Mouse (Mus musculus) T-cell, adult 2 months (primary cell): ENCODE results near the gene Lbr.
"Not testable (repeated sequence)": the region's sequence is repeated elsewhere in the genome, so short reads cannot be mapped to it uniquely, and the experiment has no call there.

Experiments used
- DNase-seq: peaks from one replicate; pipeline ENCODE4 v3.0.0; 2022; ENCODE audit warnings: low spot score

The Lbr gene

DNA sequence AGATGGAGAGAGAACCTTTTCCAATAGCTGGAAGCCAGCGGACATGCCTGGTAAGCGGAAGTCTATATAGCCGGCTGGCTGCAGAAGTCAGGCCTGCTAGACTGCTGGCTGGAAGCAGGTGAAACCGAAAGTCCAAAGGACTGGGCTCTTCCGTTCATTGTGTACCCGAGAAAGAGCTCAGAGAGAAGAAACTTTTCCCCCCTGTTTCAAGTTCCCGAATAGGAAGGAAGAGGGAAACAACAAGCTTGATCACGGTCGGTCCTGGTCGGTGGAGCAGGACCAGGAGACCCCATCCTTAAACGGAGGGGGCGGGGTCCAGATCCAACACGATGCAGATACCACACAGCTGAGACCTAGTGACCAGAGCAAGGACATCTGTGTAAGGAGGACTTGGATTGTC lies 9.6 kb upstream of the Lbr start:
- DNase-seq = no peak

DNA sequence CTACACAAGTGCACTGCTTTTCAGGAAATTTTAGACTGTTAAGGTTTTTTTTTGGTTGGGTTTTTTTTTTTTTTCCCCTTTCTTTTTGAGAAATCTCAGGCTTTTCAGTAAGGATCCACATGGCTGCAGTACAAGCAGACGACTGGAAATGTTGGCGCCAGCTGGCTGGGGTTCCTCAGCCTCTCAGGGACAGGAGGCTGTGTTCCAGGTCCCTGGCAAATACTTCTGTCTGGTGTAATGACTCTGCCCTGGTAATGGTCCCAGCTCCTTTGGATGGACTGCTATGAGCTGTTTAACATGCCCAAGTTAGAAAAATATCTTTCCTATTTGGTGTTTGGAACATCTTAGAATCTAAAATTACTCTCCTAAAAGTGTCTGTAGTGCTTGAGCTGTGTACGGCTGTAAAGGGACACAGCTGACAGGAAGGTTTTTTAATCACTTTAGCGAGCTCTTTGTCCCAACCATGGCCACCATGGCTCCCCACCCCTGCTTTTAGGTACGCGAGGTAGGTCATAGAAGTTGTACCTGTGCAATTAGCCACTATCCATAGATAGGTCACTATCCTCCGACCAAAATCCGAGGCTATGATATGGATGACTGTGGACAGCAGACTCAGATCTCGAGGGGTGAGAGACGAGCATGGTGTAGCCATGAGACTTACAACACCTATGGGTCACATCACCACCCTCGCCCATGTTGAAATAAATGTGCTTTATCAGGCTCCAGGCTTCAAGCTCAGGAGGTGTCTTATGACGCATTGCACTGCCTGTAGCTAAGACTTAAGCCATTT lies 8.9 kb upstream of the Lbr start:
- DNase-seq = no peak

DNA sequence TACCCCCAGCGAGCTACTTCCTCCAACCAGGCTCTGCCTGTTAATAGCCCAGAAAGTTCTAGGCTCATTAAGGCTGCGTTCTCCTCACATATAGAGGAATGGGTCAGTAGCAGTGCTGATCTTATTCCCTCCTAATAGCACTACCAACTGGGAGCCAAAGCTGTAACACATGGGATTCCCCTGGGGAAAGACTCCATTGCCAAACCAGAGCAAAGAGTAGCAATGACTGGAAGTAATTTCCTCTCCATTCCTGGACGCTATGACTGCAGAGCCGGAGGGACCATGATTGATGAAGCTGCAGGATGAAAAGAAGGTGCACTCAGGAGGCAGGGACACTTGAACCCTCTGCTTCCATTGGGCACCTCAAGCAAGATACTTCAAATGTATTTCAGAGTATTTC lies 7.6 kb upstream of the Lbr start:
- DNase-seq = no peak

DNA sequence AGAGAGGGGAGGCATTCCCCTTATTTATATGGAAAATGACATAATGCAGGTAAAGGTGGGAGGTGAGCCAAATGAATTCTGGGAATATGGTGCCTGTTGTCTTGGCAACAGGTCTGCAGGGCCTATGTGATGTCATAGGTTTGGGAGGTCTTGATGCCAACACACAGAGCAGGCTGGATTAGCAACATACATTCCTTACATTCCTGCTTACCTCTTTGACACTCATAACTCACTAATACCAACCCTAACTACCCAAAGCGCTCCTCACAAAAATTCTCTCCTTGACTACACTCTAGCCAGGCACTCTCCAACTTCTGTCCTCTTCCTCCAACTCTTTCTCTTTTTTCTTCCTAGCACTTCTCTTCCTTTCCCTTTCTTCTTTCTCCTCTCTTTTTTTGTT lies 5.4 kb upstream of the Lbr start:
- no peak for DNase-seq

DNA sequence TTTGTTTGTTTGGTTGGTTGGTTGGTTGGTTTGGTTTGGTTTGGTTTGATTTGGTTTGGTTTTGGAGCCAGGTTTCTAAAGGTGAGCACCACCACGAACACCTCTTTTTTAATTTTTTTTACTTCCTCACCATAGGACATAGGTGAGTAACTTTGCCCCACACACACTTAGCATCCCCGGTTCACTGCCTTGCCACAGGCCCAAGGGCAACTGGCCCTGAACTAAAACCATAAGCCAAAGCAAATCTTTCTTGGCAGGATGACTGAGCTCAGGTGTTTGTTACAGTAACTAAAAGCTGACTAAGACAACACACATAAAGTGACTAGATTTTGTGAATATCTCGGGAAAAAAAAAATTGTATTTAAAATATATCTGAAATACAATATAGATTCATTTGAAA lies 4.5 kb upstream of the Lbr start:
- DNase-seq = no peak

DNA sequence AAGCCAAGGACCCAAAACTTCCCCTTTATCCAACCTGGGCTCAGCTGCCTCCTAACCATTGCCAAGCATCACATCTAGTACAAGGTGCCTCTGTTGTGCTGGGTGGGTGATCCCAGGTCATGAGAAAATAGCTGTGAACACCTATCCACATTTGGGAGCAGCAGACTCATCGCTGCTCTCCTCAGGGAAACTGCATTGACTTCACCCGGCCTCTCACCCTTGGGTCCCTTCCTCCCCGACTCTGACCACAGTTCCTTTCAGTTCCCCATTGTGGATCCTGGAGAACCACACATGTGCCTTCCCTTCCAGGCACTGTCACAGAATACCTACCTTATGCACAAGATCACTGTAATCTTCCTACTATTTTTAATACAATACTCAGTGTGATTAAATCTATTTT lies 2.9 kb upstream of the Lbr start:
- no peak for DNase-seq

DNA sequence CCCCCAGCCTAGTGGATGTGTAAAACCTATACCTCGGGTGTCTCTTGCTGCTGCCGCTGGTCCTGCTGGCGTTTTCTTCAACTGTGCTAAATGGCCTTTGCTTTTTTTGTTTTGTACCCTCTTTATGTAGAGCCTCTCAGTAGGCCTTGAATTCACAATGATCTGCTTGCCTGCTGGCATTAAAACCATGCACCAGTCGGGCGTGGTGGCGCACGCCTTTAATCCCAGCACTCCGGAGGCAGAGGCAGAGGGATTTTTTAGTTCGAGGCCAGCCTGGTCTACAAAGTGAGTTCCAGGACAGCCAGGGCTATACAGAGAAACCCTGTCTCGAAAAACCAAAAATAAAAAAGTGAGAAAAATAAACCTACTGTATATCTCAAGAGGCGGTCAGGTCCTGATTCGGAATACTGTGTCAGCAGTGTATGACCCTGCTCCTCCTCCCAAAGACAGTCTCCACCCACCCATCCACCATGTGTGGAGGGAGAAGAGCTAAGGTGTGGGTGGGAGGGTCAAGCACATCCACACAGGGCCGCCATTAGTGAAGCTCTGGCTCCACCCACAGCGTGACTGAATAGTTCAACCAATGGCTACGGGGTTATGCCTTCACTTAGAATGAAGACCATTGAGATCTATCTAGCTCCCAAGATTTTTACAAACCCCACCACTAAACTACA lies 2.2 kb upstream of the Lbr start:
- no peak for DNase-seq

DNA sequence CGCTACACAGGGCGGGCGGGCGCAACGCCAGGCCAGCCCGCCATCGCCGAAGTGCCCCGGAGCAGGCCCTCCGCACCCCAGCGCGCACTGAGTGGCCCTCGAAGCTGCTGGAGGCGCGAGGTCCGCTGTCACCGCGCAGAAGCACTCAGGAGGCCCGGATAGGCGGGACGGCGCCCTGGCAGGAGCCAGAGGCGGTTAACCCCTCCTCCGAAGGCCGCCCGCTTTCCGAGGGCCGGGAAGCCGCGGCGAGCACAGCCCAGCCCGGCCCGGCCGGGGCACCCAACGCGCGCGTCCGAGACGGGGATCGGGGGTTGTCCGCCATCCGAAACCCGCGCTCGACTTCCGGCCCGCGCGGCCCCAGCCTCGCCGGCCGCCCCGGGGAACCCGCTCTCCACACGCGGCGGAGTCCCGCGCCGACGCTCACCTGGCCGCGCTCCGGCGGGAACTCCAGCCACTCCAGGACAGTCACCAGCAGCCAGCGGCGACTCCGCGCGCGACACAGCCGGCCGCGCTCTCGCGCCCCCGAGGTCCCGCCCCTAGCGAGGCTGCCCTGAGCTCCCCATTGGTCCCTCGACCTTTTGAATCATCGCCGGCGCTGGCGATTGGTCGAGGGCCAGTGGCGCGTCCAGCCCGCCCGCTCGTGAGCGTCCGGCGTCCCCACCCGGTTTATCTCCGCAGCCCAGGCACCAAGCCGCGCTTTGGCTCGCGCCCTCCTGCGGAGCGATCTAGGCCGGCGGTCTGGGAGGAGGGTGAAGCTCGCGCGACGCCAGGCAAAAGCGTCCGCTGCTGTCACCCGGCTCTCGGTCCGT lies 778 bp downstream of the Lbr start:
- peak; percentile 88 for DNase-seq

DNA sequence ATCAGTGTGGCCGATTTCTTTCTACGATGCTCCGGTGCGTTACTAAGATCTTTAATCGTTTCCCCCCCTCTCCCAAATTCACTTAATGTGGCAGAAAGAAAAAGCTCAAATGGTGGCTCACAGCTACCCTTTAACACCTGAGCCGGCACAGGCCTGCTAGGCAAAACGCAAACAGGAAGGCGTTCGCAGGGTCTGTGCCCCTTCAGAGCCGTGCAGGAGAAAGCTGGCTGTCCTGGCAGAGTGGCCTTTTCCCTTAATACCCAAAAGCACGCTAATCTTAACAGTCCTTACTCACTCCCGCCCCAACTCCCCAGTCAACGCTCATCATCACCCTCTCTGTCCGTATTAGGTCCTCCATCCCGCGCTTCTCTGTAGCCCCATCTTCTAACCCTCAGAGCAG lies 1.4 kb downstream of the Lbr start:
- DNase-seq = no peak

DNA sequence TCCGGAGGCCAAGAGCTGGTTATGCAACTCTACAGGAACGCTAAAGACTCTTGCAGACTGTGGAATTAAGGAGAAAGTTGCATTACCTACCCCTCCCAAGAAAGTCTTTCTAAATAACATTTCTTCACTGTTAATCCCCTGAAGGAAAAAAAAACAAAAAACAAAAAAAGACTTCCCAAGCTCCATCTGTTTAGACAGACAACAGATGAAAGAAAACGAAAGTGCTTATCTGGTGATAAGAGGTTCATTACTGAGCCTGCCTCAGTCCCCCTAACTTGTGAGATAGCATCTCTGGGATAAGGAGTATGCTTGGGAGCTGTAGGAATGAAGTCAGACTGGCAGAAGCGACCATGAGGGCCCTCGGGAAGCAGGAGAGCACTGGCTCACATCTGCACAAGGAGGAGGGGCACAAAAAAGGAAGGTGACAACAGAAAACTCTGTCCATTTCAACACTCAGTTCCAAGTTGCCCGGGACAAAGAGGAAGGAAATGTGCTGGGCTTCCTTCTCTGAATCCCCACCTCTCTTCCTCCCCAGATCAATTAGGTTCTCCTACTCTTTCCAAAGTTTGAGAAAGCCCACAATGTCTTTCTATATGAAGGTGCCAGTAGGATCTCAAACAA lies 3.0 kb downstream of the Lbr start:
- no peak for DNase-seq

DNA sequence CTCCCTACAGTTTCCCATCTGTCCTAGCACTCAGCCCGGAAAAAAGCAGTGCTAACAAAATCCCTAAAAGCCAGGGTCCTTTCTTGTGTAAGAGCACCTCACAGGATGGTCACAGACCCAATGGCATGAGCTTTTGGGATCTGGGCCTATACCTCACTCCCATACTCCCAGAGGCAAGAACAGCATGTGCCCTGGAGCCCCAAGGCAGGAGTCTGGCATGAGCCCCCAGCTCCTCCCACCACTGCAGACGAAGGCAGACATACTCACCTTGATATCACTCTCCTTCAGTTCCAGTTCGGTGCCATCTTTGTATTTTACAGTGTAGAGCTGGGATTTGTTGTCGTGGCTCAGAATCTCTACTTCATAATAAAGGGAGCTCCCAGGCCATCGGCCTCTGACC lies 4.7 kb downstream of the Lbr start:
- DNase-seq = no peak

DNA sequence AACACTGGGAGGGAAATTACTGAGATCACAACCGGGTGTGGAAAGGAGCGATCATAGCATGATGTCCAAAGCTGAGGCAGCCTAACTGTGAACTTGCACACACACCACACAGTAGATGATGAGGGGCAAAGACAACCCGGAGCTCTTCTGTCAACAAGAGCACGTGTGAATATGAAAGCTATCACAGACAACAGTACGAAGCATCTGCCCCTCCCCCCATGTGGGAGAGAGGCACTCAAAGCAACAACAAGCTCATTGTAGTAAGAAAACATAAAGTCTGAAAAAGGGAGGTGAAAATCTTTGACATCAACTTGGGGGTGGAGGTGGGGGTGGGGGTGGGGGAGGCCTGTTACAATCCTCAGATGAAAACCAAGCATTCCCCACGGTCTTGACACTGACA lies 9.7 kb downstream of the Lbr start:
- no peak for DNase-seq

DNA sequence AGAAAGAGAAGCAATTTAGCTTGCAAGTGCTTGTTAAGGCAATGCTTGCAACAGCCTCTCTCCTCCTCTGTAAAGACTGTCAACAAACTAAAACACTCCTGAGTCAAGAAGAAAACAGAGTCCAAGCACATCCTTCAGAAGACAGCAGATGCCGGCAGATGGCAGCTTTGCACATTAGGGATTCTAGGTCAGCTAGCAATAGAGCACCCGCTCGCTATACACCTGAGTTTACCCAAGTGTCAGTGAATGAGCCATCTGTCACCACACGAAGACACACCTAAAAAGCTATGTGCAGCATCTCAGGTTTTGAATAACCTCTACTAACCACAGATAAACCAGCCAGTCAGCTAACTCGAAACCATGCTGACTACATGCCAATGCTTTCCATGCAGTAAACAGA lies 10.1 kb downstream of the Lbr start:
- DNase-seq = no peak

DNA sequence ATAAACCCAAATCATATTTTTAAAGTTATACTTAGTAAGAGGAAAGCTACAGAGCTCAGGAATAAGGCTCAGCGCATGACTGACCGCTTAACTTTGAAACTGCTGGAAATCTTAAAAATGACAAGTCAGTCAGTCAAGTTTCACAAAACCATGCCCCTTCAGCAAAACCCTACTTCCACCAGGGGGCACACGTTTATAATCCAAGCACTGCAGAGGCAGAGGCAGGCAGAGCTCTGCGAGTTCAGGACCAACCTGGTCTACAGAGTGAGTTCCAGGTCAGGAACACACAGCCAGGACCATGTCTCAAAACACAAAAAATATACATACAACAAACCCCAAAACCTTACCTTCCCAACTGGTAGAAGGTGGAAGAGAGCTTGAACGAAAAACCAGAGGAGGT lies 14.5 kb downstream of the Lbr start:
- peak; percentile 65 for DNase-seq

DNA sequence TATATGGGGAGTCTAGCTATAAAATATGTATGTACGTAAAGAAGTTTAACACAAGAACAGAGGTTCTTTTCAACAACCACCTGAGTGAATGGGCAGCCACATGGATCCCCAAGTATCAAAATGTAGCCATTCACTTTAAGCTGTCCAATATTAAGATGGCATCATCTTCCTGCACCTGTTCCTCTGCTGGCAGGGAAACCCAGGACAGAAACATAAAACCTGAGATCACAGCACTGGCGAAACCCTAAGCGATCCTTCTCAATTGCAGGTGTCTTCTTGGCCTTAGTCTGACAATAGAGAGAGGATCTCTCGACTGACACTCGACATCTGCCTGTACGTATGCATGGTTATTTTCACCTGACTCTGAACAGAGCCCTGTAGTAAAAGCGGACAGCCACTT lies 16.1 kb downstream of the Lbr start:
- DNase-seq = no peak

DNA sequence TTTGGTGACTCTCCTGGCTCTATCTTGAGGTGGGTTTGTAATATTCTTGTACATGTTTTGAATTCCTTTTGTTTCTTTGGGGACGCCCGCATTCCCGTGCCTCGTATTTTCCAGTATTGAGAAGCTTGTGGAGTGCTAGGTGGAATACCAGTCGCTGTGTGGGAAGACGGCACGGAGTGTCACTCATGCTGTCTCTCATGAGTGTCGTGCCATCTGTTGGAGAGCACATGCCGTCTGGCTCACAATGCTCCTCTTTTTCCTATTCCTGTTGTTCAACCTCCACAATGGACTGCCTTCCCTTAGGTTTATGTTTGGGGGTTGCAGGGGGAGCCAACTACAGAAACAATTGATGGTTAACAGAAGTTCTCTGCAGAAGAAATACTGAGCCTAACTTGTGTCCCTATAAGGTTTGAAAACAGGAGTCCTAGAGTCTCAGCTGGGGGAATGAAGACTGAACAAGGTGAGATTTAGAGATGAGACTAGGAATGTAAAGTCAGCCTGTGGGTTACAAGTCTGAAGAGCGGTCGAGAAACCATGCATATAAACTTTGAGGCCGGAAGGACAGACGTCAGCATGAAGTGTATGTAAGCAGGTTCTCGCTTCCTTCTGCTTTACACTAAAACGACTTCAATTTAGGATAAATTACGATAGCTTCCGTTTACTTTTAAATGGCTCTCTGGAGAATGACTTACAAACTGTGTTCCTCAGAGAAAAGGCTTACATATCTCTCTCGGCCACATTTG lies 31.2 kb downstream of the Lbr start:
- DNase-seq = no peak

DNA sequence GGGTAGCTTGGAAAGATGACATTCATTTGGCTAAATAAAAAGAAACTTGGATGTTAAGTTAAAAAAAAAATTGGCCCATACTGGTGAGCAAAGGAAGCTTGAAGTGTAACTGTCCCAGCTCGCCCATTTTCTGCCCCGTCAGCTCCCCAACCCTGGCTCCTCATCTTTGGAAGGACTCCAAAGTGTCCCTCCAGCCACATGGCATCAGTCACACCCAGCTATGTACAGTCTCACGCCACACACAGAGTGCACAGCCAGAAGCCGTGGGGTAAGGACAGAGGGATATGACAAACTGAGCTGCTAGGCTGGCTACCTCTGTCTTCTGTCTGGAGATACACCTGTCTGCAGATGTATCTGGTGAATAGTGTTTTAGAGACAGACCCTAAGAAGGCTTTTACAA lies 42.2 kb downstream of the Lbr start:
- DNase-seq = no peak

DNA sequence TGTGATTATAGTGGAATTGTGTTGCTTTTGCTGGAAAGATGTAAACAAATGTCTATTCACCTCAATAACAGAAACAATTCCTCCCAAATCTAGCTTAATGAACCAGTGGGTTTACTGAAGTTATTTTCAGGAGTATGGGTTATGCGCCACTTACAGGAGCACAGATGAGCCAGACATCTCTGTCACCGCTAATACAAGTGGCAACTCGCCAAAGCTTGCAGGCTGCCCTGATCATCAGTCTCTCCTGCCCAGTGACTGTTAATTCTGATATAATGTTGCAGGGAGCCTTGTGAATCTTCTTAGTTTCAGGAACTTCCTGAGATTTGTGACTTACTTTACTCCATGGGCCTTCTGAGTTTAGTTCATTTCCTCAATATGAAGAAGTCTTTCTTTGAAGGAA lies 42.9 kb downstream of the Lbr start:
- no peak for DNase-seq

DNA sequence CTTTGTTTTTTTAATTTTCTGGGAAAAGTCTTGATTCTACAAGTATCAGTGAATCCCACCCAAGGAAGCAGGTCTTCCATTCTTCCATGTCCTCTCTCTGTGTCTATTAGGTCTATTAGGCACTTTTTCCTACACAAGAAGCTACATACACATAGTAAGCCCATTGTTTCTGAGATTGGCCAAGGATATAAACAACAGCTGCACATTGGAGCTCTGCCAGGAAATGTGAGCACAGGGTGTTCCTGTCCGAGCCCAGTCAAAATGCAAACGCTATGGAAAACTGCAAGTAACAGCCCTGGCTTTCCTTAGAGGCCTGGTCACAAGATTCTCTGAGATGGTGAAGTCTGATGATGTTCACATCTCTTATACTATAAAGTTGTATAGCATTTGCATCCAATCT lies 49.3 kb downstream of the Lbr start:
- no peak for DNase-seq

DNA sequence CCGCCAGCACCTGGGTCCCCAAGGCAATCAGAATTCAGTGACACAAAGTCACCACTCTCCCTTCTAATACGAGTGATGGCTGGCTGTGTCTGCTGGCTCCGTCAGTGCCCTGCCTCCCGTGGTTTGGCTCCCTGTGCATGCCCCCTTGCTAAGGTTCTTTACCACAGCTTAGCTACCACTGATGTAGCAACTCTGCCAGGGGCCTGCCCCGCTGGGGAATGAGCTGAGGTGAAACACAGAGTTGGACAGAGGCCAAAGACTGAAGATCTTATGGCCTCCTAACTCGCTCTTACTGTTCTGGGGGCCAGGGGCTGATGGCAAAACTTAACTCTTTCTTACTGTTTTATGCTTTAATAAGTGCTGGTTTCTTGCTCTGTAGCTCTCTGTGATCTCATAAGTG lies 52.9 kb downstream of the Lbr start:
- DNase-seq = no peak

DNA sequence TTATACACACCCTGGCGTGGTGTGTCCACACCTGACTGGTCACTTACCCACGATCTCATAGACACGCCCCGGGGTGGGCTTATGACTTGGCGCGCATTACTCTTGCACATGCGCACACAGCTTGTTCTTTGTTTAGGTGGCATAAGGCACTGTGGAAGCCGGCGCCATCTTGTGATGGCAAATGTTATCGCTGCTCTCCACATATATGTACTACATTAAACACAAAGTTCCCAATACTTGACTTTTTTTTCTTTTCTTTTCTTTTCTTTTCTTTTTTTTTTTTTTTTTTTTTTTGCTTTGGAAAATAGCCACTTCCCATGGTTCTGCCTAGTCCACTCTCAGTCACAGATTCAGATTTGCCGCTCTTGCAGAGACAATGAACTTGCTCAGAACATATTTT lies 60.2 kb downstream of the Lbr start:
- not testable (repeated sequence) for DNase-seq

DNA sequence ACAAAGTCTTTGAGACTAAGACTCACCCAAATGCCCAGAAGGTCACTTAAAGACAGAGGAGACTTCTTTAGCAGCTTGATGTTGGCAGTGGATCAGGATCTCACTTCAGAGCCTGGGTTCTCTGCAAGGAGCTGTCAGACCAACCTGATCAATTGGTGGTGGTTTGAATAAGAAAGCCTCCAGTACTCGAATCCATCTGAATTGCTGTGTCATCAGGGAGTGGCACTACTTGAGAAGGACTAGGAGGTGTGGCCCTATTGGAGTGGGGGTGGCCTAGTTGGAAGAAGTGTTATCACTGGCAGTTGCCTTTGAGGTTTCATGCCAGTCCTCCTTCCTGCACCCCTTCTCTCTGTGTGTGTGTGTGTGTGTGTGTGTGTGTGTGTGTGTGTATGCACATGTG lies 66.3 kb downstream of the Lbr start:
- DNase-seq = no peak
